Mouse (Mus musculus): ENCODE data around the gene Yipf2.

Yipf2 gene

DNA sequence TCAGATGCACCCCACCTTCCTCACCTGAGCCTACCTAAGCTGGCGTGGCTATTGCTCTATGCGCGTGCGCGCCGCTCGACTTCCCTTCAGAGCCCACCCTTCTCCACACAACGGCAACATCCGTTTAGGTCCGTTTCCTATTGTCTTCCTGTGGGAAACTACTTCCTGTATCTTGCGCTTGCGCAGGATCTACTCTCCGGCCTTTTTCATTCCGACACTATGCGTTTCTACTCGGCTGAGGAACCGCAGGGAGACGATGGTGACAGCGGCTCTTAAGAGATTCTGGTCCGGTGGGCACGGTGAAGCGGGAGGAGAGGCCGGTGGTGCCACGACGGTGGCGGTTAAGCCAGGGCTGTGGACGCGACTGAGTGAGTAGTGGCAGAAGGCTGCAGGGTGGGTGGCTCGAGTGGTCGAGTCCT is at the start of gene Yipf2, which contains the start of gene Timm29:
Gene Yipf2, minus strand, starts transcription at position 126 of the 419 bp plus-strand sequence.
Gene Timm29, plus strand, starts transcription at position 20 of the 419 bp plus-strand sequence.
- peak; percentile 90 for DNase-seq (ENCODE audit: extremely low spot score, low spot score)

DNA sequence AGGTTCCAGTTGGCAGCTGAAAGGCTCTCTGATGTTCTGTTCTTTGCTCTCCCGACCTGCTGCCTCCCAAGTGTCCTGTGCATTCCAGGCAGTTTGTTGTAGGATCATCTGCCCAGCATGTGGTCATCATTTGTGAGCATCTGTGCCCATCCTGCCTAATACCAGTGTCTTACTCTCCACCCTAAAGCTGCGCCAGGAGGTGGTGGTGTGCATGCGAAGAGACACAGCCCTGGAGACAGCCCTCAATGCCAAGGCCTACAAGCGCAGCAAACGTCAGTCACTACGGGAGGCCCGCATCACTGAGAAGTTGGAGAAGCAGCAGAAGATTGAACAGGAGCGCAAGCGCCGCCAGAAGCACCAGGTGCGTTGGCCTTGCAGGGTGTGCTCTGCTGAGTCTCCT is 46.4 kb upstream of the Yipf2 start:
- DNase-seq (ENCODE audit: extremely low spot score, low spot score): no peak

GRCm38 (mm10) chr9:21635639-21636038 is 43.0 kb upstream of the Yipf2 start:
- DNase-seq (ENCODE audit: extremely low spot score, low spot score): no peak

DNA sequence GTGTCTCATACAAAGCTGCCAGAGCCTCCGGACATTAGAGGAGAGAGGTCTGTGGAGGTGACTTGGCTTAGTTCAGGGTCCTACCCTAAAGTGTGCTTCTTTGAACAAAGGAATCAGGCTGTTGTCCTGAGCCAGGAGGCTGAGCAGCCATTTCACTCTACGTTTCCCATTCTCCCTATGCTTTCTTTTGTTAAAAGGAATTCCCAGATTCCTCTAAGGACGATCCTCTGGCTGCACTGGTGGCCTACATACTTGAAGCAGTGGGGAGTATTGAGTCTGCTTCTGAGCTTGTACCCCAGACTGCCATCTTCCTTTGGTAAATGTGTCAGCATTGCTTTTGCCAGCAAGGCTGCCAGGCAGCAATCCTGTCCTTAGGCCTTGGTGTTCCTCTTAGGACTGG is 40.5 kb upstream of the Yipf2 start:
- DNase-seq (ENCODE audit: extremely low spot score, low spot score): no peak

GRCm38 (mm10) chr9:21630673-21631072 is 38.0 kb upstream of the Yipf2 start:
- DNase-seq (ENCODE audit: extremely low spot score, low spot score): no peak

- DNase-seq (ENCODE audit: extremely low spot score, low spot score): no peak
Observed at GRCm38 (mm10) chr9:21627145-21627795, 34.6 kb upstream of the Yipf2 start.

GRCm38 (mm10) chr9:21626571-21626970 is 33.9 kb upstream of the Yipf2 start:
- no peak for DNase-seq (ENCODE audit: extremely low spot score, low spot score)

- DNase-seq (ENCODE audit: extremely low spot score, low spot score): no peak
Observed at GRCm38 (mm10) chr9:21625342-21626339, 33.0 kb upstream of the Yipf2 start.

DNA sequence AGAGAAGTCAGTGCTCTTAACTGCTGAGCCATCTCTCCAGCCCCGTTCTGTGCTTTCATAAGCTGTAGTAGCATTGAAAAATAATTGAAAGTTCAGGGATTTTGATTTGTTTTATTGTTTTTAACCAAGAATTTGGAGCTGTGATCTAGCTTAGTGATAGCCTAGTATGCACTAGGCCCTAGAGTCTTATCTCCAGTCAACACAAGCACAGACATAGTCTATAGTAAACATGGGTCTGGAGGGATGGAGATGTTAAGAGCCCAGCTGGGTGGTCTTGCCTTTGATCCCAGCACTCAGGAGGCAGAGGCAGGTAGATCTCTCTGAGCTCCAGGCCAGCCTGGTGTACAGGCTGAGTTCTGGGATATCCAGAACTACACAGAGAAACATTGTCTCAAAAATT is 30.0 kb upstream of the Yipf2 start:
- no peak for DNase-seq (ENCODE audit: extremely low spot score, low spot score)

DNA sequence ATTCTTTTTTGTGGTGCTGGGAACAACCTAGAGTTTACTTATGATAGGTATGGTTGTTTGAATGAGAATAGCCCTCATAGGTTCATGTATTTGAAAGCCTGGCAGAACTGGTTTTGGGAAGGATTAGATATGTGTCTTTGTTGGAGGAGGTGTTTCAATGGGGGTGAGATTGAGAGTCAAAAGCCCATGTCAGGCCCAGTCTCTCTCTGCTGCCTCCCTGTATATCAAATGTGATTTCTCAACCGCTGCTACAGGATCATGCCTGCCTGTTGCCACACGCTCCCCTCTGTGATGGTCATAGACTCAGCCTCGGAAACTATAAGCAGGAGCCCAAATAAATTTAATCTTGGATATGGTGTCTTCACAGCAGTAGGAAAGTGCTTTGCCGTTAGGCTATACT is 27.6 kb upstream of the Yipf2 start:
- no peak for DNase-seq (ENCODE audit: extremely low spot score, low spot score)

DNA sequence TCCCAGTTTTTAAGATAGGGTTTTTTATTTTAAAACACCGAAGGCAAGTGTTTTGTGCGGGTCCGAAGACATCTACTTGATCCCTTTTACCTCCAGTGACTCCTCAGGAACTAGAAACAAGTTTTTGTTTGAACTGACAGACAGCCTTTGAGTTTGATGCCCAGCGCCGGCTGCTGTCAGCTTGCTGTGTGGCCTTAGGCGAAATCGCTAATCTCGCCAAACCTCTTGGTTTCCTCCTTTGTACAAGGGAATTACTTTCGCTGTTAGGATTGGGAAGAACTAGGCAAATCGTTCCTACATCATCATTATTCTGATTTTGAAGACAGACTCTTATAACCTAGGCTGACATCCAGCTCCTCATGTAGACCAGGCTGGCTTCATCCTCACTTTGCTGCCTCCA is 24.4 kb upstream of the Yipf2 start:
- DNase-seq (ENCODE audit: extremely low spot score, low spot score): peak; percentile 34

GRCm38 (mm10) chr9:21616232-21616781 is 23.7 kb upstream of the Yipf2 start:
- DNase-seq (ENCODE audit: extremely low spot score, low spot score): peak; percentile 95

DNA sequence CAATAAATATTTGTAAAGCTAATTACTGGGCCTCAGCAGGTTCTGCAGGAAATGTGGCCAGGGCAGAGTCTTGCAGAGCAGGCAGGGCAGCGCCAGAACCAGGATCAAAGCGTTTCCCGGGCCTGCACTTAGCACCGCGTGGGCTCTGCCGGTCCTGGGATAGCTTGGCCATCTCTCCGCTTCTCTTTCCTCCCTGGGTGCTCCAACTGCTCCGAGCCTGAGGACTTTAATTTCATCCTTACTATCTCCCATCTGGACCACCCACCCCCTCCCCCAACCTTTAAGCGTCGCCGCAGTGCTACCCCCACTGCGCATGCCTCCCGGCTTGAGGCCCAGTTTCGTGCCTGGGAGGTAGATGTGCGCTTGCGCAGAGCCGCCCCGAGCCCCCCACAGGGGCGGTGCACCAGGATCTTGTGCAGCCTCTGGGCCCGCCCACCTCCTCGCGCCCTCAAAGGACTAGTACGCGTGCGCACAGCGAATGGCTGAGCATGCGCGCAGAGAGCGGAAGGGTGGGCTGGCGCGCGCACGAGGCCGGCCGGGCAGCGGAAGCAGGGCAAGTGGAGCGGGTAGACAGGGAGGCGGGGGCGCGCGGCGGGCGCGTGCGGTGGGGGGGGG is 23.1 kb upstream of the Yipf2 start, which contains the start of gene Smarca4:
Gene Smarca4, plus strand, starts transcription at position 553 of the 615 bp plus-strand sequence.
- DNase-seq (ENCODE audit: extremely low spot score, low spot score): peak; percentile 100

DNA sequence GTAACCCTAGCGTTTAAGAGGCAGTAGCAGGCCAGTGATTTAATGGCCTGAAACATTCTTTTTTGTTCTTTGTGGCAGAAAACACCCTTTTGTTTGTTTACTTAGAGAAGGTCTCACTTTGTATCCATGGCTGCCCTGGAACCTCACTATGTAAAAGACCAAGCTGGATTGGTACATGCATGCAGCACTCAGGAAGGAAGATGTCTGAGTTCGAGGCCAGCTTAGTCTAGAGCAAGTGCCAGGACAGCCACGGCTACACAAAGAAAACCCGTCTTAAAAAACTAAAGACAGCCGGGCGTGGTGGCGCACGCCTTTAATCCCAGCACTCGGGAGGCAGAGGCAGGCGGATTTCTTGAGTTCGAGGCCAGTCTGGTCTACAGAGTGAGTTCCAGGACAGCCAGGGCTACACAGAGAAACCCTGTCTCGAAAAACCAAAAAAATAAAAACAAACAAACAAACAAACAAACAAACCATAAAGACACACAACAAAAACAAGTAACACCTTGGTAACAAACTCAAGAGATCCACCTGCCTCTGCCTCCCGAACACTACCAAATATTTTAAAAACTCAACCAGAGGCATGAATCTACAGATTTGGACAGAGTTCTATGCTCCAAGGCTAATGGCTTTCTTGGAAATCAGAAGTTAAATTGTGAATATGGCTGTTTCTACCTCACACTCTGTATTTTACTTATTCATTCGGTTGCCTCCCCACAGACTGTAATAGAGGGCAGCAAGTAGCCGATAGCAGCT is 22.4 kb upstream of the Yipf2 start:
- DNase-seq (ENCODE audit: extremely low spot score, low spot score): no peak

GRCm38 (mm10) chr9:21609861-21610260 is 17.2 kb upstream of the Yipf2 start:
- no peak for DNase-seq (ENCODE audit: extremely low spot score, low spot score)

DNA sequence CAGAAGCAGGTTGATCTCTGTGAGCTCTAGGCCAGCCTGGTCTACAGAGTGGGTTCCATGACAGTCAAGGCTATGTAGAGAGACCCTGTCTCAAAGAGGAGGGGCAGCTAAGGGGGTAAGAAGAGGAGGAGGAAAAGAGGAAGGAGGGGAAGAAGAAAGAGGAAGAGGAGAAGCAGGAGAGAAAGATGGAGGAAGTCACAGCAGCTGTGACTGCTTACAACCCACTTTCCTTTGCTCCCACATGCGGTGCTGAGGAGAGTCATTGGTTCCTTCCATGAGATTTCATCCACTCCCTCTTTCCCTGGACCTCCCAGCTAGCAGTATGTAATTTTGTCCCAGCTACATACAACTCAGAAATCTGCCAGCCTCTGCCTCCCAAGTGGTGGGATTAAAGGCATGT is 14.0 kb upstream of the Yipf2 start:
- no peak for DNase-seq (ENCODE audit: extremely low spot score, low spot score)

DNA sequence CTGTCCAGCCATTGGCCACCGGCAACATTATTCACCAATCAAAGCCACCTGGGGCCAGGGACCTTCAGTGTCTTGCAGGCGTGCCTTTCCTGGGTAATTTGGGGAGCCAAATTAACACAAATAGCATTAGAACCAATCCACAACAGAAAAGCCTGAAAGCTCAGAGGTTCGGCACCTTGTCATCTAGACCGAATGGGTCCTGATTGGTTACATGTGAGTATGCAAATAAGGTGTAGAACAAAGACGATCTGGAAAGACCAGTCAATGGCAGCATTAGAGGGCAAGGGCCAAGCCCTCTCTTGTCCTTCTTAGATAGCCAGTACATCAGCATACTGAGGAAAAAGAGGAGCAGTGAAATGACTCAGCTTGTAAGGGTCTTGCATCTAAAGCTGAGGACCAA is 13.2 kb upstream of the Yipf2 start:
- no peak for DNase-seq (ENCODE audit: extremely low spot score, low spot score)

DNA sequence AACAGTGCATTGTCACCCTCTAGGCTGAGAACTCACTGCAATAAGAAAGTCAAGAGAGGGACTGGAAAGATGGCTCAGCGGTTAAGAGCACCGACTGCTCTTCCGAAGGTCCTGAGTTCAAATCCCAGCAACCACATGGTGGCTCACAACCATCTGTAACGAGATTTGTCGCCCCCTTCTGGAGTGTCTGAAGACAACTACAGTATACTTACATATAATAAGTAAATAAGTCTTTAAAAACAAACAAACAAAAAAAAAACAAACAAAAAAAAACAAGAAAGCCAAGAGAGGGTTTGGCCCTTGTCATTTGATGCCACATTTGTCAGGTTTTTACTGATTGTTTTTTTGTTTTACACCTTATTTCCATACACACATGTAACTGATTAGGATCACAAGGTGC is 11.5 kb upstream of the Yipf2 start:
- no peak for DNase-seq (ENCODE audit: extremely low spot score, low spot score)

- peak; percentile 72 for DNase-seq (ENCODE audit: extremely low spot score, low spot score)
Observed at GRCm38 (mm10) chr9:21601722-21602399, 9.2 kb upstream of the Yipf2 start.

DNA sequence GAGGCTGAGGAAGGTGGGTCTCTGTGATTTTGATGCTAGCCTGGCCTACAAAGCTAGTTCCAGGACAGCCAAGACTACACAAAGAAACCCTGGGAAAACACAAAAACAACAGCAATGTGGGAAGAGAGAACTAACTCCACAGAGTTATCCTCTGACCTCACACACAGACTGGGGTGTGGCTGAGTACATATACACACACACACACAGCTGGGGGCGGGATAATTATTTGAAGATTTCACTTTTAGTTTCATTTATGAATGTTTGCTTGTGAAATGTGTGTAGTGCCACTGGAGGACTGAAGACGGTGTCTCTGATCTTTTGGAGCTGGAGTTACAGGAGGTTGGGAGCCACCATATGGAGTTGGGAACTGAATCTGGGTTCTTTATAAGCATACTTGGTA is 8.4 kb upstream of the Yipf2 start:
- DNase-seq (ENCODE audit: extremely low spot score, low spot score): no peak

Measured in neural tube, embryonic 10.5 days (tissue).